Mouse (Mus musculus) cerebellum, postnatal 4 days (tissue): ENCODE measurements around the gene Spef1.

ENCODE experiments used
- DNase-seq, 2 experiments: peaks; one replicate each; pipeline ENCODE4 v3.0.0; 2022; ENCODE audit warnings: low spot score in 2 of 2, mixed read lengths in 1 of 2

Spef1 gene

GRCm38 (mm10) chr2:131206778-131207177 lies 19.7 kb upstream of the Spef1 start, which contains the start of gene Ap5s1:
Ap5s1 (plus strand) TSS chr2:131207078.
- no peak for DNase-seq

GRCm38 (mm10) chr2:131205521-131206182 lies 18.6 kb upstream of the Spef1 start:
- DNase-seq, result no peak

GRCm38 (mm10) chr2:131204410-131204981 lies 17.4 kb upstream of the Spef1 start:
- peak in 1 of 2 experiments; percentile 56 for DNase-seq

GRCm38 (mm10) chr2:131203816-131204409 lies 16.8 kb upstream of the Spef1 start:
- no peak for DNase-seq

- no peak for DNase-seq
Observed at GRCm38 (mm10) chr2:131201262-131201661, 14.2 kb upstream of the Spef1 start.

GRCm38 (mm10) chr2:131200710-131201109 lies 13.6 kb upstream of the Spef1 start:
- DNase-seq, result no peak

GRCm38 (mm10) chr2:131196606-131197316 lies 9.7 kb upstream of the Spef1 start:
- DNase-seq, result no peak

GRCm38 (mm10) chr2:131191005-131191390 lies 3.9 kb upstream of the Spef1 start:
- DNase-seq, result no peak

GRCm38 (mm10) chr2:131190344-131191004 lies 3.4 kb upstream of the Spef1 start:
- no peak for DNase-seq

GRCm38 (mm10) chr2:131189521-131190309 lies 2.6 kb upstream of the Spef1 start:
- DNase-seq, result no peak

- no peak for DNase-seq
Observed at GRCm38 (mm10) chr2:131188311-131188710, 1.2 kb upstream of the Spef1 start.

GRCm38 (mm10) chr2:131187602-131187922 lies 480 bp upstream of the Spef1 start:
- no peak for DNase-seq

GRCm38 (mm10) chr2:131186343-131186742 lies 739 bp downstream of the Spef1 start:
- no peak for DNase-seq

GRCm38 (mm10) chr2:131179990-131180587 lies 7.0 kb downstream of the Spef1 start, which contains the start of gene Cenpb:
Cenpb (minus strand) TSS chr2:131180067.
- peak; percentile 70 to 91 for DNase-seq

- DNase-seq, result peak in 1 of 2 experiments; percentile 71
Observed at GRCm38 (mm10) chr2:131179246-131179886, 7.7 kb downstream of the Spef1 start.

GRCm38 (mm10) chr2:131178828-131179245 lies 8.2 kb downstream of the Spef1 start:
- peak in 1 of 2 experiments; percentile 23 for DNase-seq

GRCm38 (mm10) chr2:131177932-131178331 lies 9.2 kb downstream of the Spef1 start:
- DNase-seq, result no peak

GRCm38 (mm10) chr2:131176491-131176890 lies 10.6 kb downstream of the Spef1 start:
- no peak for DNase-seq

- no peak for DNase-seq
Observed at GRCm38 (mm10) chr2:131175945-131176309, 11.2 kb downstream of the Spef1 start.

- DNase-seq, result no peak
Observed at GRCm38 (mm10) chr2:131175286-131175944, 11.7 kb downstream of the Spef1 start.
